Mouse (Mus musculus): Measurements from ENCODE around the gene Tmem203. TPM values are rescaled to one million over a fixed set of nuclear protein-coding genes. Genes with fewer than 3 reads are reported as not detected.

The Tmem203 gene
- total RNA-seq (2021), result 10 to 100 TPM; 14.9 to 16.0 TPM
- long read RNA-seq, experiment 1, transcript Tmem203-201 (1 exons, 854 nt), result major isoform, 14 of 14 reads
- long read RNA-seq, experiment 1, partial matches to known transcripts, result 0 of 14 reads
- long read RNA-seq, experiment 1, other reads (novel, unspliced or antisense), result 0 of 14 reads
- long read RNA-seq, experiment 2, transcript Tmem203-201 (1 exons, 854 nt), result major isoform, 14 of 14 reads
- long read RNA-seq, experiment 2, partial matches to known transcripts, result 0 of 14 reads
- long read RNA-seq, experiment 2, other reads (novel, unspliced or antisense), result 0 of 14 reads

GRCm38 (mm10) chr2:25255284-25255779, at the start of gene Tmem203:
Tmem203 (plus strand) TSS chr2:25255439.
- peak; percentile 88 for DNase-seq

GRCm38 (mm10) chr2:25207593-25207992, 47.6 kb upstream of the Tmem203 start:
- no peak for DNase-seq

- DNase-seq, result no peak
Measured at GRCm38 (mm10) chr2:25210686-25211085, 44.6 kb upstream of the Tmem203 start.

- peak; percentile 86 for DNase-seq
Measured at GRCm38 (mm10) chr2:25211121-25211670, 44.0 kb upstream of the Tmem203 start, which contains the start of gene Nelfb. Nelfb (minus strand) TSS chr2:25211489.

GRCm38 (mm10) chr2:25213266-25213865, 41.9 kb upstream of the Tmem203 start:
- DNase-seq, result no peak

- no peak for DNase-seq
Measured at GRCm38 (mm10) chr2:25214444-25214843, 40.8 kb upstream of the Tmem203 start, which contains the start of gene Stpg3. Stpg3 (minus strand) TSS chr2:25214637.

GRCm38 (mm10) chr2:25217666-25218065, 37.6 kb upstream of the Tmem203 start:
- no peak for DNase-seq

GRCm38 (mm10) chr2:25218445-25218844, 36.8 kb upstream of the Tmem203 start, which contains the start of gene Fam166a:
Fam166a (plus strand) TSS chr2:25218745.
- DNase-seq, result no peak

GRCm38 (mm10) chr2:25221331-25221772, 33.9 kb upstream of the Tmem203 start:
- no peak for DNase-seq

- DNase-seq, result peak; percentile 78
Measured at GRCm38 (mm10) chr2:25223681-25224491, 31.4 kb upstream of the Tmem203 start.

- DNase-seq, result no peak
Measured at GRCm38 (mm10) chr2:25224492-25224765, 30.8 kb upstream of the Tmem203 start, which contains the start of gene Tubb4b. Tubb4b (minus strand) TSS chr2:25224702.

- peak; percentile 92 for DNase-seq
Measured at GRCm38 (mm10) chr2:25224766-25225752, 30.2 kb upstream of the Tmem203 start.

GRCm38 (mm10) chr2:25225811-25226379, 29.3 kb upstream of the Tmem203 start:
- DNase-seq, result no peak

- peak; percentile 61 for DNase-seq
Measured at GRCm38 (mm10) chr2:25226864-25227263, 28.4 kb upstream of the Tmem203 start.

GRCm38 (mm10) chr2:25227406-25227805, 27.8 kb upstream of the Tmem203 start:
- DNase-seq, result no peak

GRCm38 (mm10) chr2:25228431-25228889, 26.8 kb upstream of the Tmem203 start:
- DNase-seq, result peak; percentile 84

GRCm38 (mm10) chr2:25228995-25229530, 26.2 kb upstream of the Tmem203 start:
- DNase-seq, result no peak

- no peak for DNase-seq
Measured at GRCm38 (mm10) chr2:25229582-25229981, 25.7 kb upstream of the Tmem203 start.

- DNase-seq, result no peak
Measured at GRCm38 (mm10) chr2:25230581-25230980, 24.7 kb upstream of the Tmem203 start.

GRCm38 (mm10) chr2:25231038-25231437, 24.2 kb upstream of the Tmem203 start:
- no peak for DNase-seq
